Mouse (Mus musculus) mesoderm, embryonic 11.5 days (tissue): ENCODE measurements around the gene Taf1b.
"Not testable (repeated sequence)": the region's sequence is repeated elsewhere in the genome, so short reads cannot be mapped to it uniquely, and the experiment has no call there.

Source experiments
- DNase-seq: peaks from one replicate; pipeline ENCODE4 v3.0.0-alpha.2; 2012; ENCODE audit warnings: low read depth, low spot score

Taf1b gene

DNA sequence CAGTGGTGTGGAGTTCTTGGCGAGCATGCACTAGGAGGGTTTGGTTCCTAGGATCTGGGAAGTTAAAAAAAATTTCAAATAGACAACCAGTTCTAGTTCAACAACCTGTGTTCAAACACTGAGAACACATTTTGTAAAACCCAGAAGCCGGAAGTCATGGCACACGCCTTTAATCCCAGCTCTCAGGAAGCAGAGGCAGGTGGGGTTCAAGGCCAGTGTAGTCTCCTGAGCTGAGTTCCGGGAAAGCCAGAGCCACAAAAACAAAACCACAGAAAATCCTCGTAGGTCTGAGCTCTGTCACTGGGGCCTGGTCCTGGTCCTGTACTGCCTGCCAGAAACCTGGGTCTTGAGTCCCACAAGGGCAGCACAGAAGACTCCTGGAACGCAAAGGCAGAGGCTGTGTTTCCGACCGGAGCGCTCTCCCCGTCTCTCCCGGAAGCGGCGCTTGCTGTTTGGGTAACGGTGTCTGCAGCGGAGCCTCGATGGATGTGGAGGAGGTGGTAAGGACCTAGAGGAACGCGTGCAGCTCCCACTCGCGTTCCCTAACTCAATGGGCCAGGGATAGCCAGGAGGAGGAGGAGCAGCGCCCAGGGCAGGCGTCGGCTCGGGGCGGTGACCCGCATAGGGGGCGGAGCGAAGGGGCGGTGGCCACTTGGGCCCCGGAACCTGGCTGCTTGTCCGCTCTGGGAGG lies at the start of gene Taf1b:
TSS of gene Taf1b (plus strand) at position 210 of the 691 bp plus-strand sequence.
- peak; percentile 90 for DNase-seq

- DNase-seq, result no peak
Measured at GRCm38 (mm10) chr12:24460406-24460805, 37.8 kb upstream of the Taf1b start.

GRCm38 (mm10) chr12:24462121-24462520 lies 36.0 kb upstream of the Taf1b start:
- DNase-seq, result not testable (repeated sequence)

DNA sequence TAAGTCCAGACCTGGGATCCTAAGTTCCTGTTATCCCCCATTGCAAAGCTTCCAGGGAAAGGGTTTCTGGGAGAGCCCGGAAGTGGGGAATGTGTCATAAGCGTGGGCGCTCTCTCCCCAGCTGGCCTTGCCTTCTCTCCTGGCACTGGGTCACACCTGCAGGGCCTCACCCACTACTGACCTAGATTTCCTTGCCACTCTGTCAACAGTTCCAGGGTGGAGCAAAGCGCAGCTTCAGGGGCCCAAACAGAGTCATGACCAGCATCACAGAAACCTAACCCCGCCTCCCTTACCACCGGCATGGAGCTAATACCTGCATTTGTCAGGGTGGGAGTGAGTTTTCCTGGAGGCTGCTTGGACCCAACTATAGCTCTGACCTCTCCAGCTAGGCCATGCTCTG lies 34.7 kb upstream of the Taf1b start:
- DNase-seq, result not testable (repeated sequence)

DNA sequence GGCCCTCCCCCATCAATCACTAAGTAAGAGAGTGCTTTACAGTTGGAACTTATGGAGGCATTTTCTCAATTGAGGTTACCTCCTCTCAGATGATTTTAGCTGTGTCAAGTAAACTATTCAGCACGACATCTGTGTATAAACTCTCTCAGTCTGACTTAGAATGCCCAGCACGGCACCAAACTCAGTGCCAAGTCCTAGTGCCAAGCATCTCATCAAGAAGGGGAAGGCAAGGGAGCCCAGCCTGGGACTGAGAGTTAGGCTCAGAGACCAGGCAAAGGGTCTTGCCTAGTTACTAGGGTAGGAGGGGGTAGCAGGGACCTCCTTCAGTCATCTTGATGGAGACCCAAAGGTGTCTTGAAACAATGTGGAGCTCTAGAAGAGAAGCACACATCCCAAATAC lies 29.2 kb upstream of the Taf1b start:
- DNase-seq, result no peak

DNA sequence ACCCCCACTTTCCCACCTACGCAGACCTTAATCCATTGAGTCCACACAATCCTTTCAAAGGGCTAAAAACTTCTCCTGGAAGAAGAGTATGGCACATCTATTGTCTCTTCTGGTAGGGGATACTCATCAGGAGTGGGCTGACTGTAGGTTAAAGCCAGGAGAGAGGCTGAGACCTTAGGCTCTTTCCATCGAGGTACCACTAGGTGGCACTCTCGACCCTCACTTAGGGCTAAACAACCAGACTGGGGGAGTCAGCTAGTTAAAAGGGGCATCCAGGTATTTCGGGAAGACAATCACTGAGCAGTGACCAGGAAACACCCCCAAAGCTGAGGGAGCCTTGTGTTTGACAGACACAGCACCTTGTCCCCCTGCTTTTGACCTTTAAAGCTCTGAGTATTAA lies 27.2 kb upstream of the Taf1b start:
- peak; percentile 73 for DNase-seq

GRCm38 (mm10) chr12:24473221-24473620 lies 24.9 kb upstream of the Taf1b start:
- DNase-seq, result no peak

- no peak for DNase-seq
Measured at GRCm38 (mm10) chr12:24484930-24485329, 13.2 kb upstream of the Taf1b start.

DNA sequence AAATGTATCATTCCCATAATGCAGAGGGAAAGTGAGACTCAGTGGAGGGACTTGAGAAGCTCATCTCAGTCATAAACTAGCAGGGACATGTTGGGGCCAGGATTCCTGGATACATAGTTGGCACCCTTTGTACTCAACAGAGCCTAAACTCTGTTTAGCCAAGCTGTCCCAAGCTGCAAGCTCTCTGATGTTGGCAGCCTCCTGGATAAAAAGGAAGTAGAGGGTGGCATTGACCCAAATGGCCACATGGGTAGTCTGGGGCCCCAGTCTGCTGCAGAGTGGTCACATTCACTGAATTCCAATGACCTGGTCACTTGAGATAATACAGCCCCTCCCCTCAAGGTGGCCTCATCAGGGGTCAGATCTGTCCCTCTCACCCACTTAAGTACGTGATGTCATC lies 11.3 kb upstream of the Taf1b start:
- DNase-seq, result no peak

- not testable (repeated sequence) for DNase-seq
Measured at GRCm38 (mm10) chr12:24492507-24492906, 5.7 kb upstream of the Taf1b start.

DNA sequence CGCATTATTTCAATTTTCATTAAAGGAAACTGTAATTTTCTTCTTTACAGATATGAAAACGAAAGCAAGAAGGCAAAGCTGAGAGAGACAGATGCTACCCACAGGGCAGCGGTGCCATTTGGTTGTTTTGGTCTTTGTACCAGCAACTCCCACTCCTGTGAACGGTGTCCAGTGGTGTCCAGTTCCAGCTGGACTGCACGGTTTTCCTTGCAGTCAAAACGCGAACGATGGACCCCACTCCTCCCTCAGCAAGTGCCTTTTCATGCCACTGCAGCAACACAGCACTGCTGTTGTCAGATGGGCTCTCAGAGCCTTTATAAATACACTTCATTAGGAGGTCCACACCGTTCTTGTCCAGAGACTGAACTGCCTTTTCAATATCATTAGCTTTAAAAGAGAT lies 5.1 kb upstream of the Taf1b start:
- DNase-seq, result no peak

DNA sequence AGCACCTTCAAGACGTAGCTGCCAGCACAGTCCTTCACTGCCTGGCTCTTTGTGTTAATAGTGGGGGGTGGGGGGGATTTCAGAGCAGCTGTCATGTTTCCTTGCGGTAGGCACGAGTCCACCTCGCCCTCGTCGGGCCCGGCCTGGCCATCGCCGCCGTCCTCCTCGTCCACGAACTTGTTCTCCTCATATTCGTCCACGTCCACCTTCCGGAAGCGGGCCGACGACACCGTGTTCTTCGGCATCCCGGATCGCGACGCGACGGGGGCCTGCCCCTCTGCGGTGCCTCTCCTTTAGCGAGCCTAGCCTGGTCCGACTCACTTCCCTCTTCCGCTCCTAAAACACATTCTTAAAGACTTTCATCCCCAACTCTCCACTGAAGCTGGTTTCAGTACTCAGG lies 4.7 kb upstream of the Taf1b start:
- no peak for DNase-seq

DNA sequence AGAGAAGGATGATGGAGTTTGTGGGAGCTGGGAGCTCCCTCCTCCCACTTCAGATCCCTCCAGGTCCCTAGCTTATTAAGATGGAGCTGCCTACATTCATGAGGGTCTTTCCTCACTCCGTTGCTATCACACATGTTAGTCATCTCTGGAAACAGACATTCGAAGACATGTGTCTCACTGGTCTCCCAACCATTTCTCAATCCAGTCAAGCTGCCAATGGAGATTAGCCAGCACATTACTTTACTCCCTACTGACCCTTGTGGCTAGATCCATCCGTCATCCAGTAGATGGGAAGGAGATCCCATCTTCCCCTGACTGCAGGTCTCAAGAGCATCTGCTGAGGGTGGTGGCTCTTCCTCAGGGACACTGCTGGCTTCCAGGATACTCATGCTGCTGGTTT lies 3.4 kb upstream of the Taf1b start:
- not testable (repeated sequence) for DNase-seq

DNA sequence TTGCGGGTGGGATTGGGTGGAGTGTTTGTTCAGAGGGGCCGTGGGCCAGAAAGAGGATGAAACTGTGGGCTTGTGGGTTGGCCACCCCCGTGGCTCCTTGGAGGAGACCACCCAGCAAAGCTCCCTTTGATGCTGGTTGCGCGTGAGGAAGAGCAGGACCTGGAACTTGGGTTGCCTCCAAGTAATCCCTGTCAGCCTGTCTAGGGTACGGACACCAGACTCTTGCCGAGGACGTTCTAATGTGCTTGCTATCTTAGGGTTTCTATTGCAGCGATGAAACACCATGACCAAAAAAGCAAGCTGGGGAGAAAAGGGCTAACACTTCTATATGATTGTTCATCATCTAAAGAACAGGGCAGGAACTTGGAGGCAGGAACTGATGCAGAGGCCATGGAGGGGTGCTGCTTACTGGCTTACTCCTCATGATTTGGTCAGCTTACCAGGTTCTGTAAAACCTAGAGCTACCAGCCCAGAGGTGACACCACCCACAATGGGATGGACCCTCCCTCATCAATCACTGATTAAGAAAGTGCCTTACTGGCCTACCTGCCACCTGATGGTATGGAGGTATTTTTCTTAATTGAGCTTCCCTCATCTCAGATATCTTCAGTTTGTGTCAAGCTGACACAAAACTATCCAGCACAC lies 804 bp downstream of the Taf1b start:
- not testable (repeated sequence) for DNase-seq

DNA sequence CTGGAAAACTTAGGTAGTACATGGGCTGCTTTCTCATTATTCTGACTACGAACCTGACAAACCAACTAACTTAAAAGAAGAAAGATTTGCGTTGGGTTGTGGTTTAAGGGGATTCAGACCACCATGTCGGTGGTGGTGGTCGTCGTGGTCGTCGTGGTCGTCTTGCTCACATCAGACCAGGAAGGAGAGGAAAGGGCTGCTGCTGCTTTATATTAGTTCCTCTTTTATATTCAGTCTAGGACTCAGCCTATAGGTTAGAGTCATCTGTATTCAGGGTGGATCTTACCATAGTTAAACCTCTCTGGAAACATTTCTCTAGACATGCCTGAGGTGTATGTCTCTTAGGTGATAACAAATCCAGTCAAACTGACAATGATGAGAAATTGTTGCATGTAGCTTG lies 19.0 kb downstream of the Taf1b start:
- DNase-seq, result no peak

- DNase-seq, result no peak
Measured at GRCm38 (mm10) chr12:24521076-24521475, 22.9 kb downstream of the Taf1b start.

GRCm38 (mm10) chr12:24525065-24525464 lies 26.9 kb downstream of the Taf1b start:
- DNase-seq, result not testable (repeated sequence)

GRCm38 (mm10) chr12:24536390-24536789 lies 38.2 kb downstream of the Taf1b start:
- DNase-seq, result no peak

- no peak for DNase-seq
Measured at GRCm38 (mm10) chr12:24537201-24537600, 39.0 kb downstream of the Taf1b start.

GRCm38 (mm10) chr12:24537965-24538364 lies 39.8 kb downstream of the Taf1b start:
- no peak for DNase-seq

DNA sequence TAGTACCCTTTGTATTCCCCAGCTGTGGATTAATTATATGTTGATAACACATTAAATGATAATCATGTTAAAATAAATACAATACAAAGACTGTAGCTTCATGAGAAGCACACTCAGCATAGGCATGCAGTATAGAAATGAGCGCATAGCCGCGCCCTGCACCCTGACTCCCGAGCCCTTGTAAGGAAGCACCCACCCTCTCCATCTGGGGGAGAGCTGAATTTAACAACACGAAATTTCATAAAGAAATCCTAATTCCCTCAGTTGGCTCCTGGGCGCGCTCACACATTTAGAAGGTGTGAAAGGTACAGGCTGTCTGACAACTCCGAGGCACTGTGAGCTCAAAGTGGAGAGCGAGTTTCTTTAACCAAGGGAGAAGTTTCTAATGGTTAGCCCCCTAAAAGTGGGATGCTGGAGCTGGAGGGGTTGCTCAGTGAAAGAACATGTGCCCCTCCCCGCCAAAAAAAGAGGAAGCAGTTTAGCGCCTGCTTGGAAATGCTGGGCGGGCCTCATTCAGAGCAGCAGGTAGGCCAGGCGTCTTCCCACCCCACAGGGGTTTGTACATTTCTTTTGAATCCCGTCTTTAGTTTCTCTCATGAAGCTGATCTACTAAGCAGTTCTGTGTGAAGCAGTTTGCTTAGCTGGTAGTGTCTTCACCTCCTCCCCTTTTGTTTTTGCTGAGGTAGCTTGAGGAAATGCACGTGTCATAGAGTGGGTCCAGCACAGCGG lies 43.4 kb downstream of the Taf1b start:
- no peak for DNase-seq

GRCm38 (mm10) chr12:24547686-24548085 lies 49.5 kb downstream of the Taf1b start:
- DNase-seq, result no peak

GRCm38 (mm10) chr12:24548885-24549284 lies 50.7 kb downstream of the Taf1b start:
- DNase-seq, result no peak
